Mouse (Mus musculus) forebrain, embryonic 14.5 days (tissue): ENCODE data around the gene Mettl7b. TPM values are rescaled to one million over a fixed set of nuclear protein-coding genes. Genes with fewer than 3 reads are reported as not detected.

Experiments used
- ATAC-seq: fragments of 200-750 bp; cut with Nextera tagmentation; 2 replicates; pipeline ENCODE4 v1.8.0; 2017; ENCODE audit warnings: mild to moderate bottlenecking, moderate library complexity
- DNase-seq: peaks from one replicate; pipeline ENCODE4 v3.0.0-alpha.2; 2015; ENCODE audit warnings: low spot score
- H3K27ac ChIP-seq: fragments of 300-500 bp; sonication (generic); 2 replicates; pipeline ENCODE4 v1.5.1; 2014; ENCODE audit warnings: low read depth, mild to moderate bottlenecking, control low read depth, low read length, moderate library complexity
- H3K27me3 ChIP-seq: fragments of 300-500 bp; sonication (generic); replicated peaks from 2 replicates; pipeline ENCODE4 v1.6.1; 2014; ENCODE audit warnings: low read length, control low read depth, mixed read lengths; ENCODE audit not compliant: control insufficient read depth, insufficient read depth
- H3K36me3 ChIP-seq: fragments of 300-500 bp; sonication (generic); 2 replicates; pipeline ENCODE4 v1.6.1; 2014; ENCODE audit warnings: low read length, control low read depth; ENCODE audit not compliant: control insufficient read depth, insufficient read depth
- H3K4me1 ChIP-seq: fragments of 300-500 bp; sonication (generic); 2 replicates; pipeline ENCODE4 v1.6.1; 2014; ENCODE audit warnings: antibody characterized with exemption, low read length, control low read depth; ENCODE audit not compliant: control insufficient read depth, insufficient read depth
- H3K4me2 ChIP-seq: fragments of 300-500 bp; sonication (generic); 2 replicates; pipeline ENCODE4 v1.6.1; 2014; ENCODE audit warnings: mild to moderate bottlenecking, control low read depth, low read length
- H3K4me3 ChIP-seq: fragments of 300-500 bp; sonication (generic); 2 replicates; pipeline ENCODE4 v1.5.1; 2014; ENCODE audit warnings: low read depth, low read length, control low read depth
- H3K9ac ChIP-seq: fragments of 300-500 bp; sonication (generic); 2 replicates; pipeline ENCODE4 v1.6.1; 2014; ENCODE audit warnings: mild to moderate bottlenecking, low read length, control low read depth, moderate library complexity
- H3K9me3 ChIP-seq: fragments of 300-500 bp; sonication (generic); replicated peaks from 2 replicates; pipeline ENCODE4 v1.6.1; 2016; ENCODE audit warnings: low read length, control low read depth, mixed read lengths; ENCODE audit not compliant: control insufficient read depth
- WGBS: fragments of 180-500 bp; shearing (Covaris S2); extraction: QIAGEN DNeasy Blood & Tissue Kit; methylation state at CpG from one replicate; pipeline ENCODE4 v1.1.7; 2014; 5-methylcytosine and 5-hydroxymethylcytosine counted together
- polyA plus RNA-seq: library from polyadenylated mRNA; unstranded; fragments of >200 nt; fragmentation: Nextera tagmentation; extraction: Ambion mirVana; gene quantifications from 2 replicates; pipeline ENCODE4 v1.2.1, GENCODE M21; 2014

The Mettl7b gene
- polyA plus RNA-seq, 1 experiment from 2014 or later = not detected

GRCm38 (mm10) chr10:128917400-128917799, 43.4 kb downstream of the Mettl7b start:
- no peak overlapping the region for H3K27ac ChIP-seq
- H3K36me3 ChIP-seq = peaks cover 13% of the 10 kb centered on the region; the same call in 1 of the 2 replicates
- 94% methylated on average over 6 of the region's 6 CpGs for WGBS
- H3K4me3 ChIP-seq = no peak overlapping the region
- no peak overlapping the region for H3K4me2 ChIP-seq
- DNase-seq (no peak), ATAC-seq (no peak)
- no peaks in the 10 kb centered on the region for H3K9me3 ChIP-seq
- H3K4me1 ChIP-seq = peaks cover 7% of the 10 kb centered on the region
- H3K27me3 ChIP-seq = no peaks in the 10 kb centered on the region
- no peak overlapping the region for H3K9ac ChIP-seq

- 89% methylated on average over 3 of the region's 3 CpGs for WGBS
- Histone ChIP-seq H3K9me3 (no peaks in the 10 kb centered on the region), H3K4me3 (no peak overlapping the region), H3K36me3 (peaks cover 13% of the 10 kb centered on the region; the same call in 1 of the 2 replicates), H3K27ac (no peak overlapping the region), H3K4me1 (no peaks in the 10 kb centered on the region; the same call in 1 of the 2 replicates), H3K4me2 (no peak overlapping the region), H3K27me3 (no peaks in the 10 kb centered on the region), H3K9ac (no peak overlapping the region)
- no peak for ATAC-seq
- DNase-seq = no peak
Measured at GRCm38 (mm10) chr10:128916665-128917064, 44.1 kb downstream of the Mettl7b start.

GRCm38 (mm10) chr10:128915550-128915949, 45.2 kb downstream of the Mettl7b start:
- 98% methylated on average over 2 of the region's 2 CpGs for WGBS
- DNase-seq = no peak
- H3K27ac ChIP-seq = no peak overlapping the region
- no peaks in the 10 kb centered on the region for H3K9me3 ChIP-seq
- H3K36me3 ChIP-seq = peaks cover 13% of the 10 kb centered on the region; the same call in 1 of the 2 replicates
- no peak overlapping the region for H3K4me2 ChIP-seq
- H3K9ac ChIP-seq = no peak overlapping the region
- H3K27me3 ChIP-seq = no peaks in the 10 kb centered on the region
- no peak for ATAC-seq
- H3K4me1 ChIP-seq = no peaks in the 10 kb centered on the region
- no peak overlapping the region for H3K4me3 ChIP-seq

GRCm38 (mm10) chr10:128913696-128914095, 47.1 kb downstream of the Mettl7b start:
- DNase-seq = no peak
- no peaks in the 10 kb centered on the region for H3K4me1 ChIP-seq
- ATAC-seq = peak; percentile 3; the same call in 1 of the 2 replicates
- no peak overlapping the region for H3K27ac ChIP-seq
- no peaks in the 10 kb centered on the region for H3K9me3 ChIP-seq
- H3K36me3 ChIP-seq = peaks cover 13% of the 10 kb centered on the region; the same call in 1 of the 2 replicates
- no peak overlapping the region for H3K4me3 ChIP-seq
- H3K9ac ChIP-seq = no peak overlapping the region
- no peak overlapping the region for H3K4me2 ChIP-seq
- no peaks in the 10 kb centered on the region; the same call in 1 of the 2 replicates for H3K27me3 ChIP-seq
- 85% methylated on average over 12 of the region's 12 CpGs for WGBS

GRCm38 (mm10) chr10:128913219-128913618, 47.6 kb downstream of the Mettl7b start:
- H3K27me3 ChIP-seq = no peaks in the 10 kb centered on the region; the same call in 1 of the 2 replicates
- no peaks in the 10 kb centered on the region for H3K4me1 ChIP-seq
- H3K27ac ChIP-seq = no peak overlapping the region
- ATAC-seq = peak; percentile 50
- no peak overlapping the region for H3K4me3 ChIP-seq
- H3K9me3 ChIP-seq = no peaks in the 10 kb centered on the region
- peak; percentile 94 for DNase-seq
- WGBS = 4% methylated on average over 5 of the region's 5 CpGs
- peaks cover 13% of the 10 kb centered on the region; the same call in 1 of the 2 replicates for H3K36me3 ChIP-seq
- H3K4me2 ChIP-seq = no peak overlapping the region
- no peak overlapping the region for H3K9ac ChIP-seq

- H3K9me3 ChIP-seq = no peaks in the 10 kb centered on the region
- ATAC-seq (no peak), DNase-seq (no peak)
- H3K4me2 ChIP-seq = no peak overlapping the region
- no peaks in the 10 kb centered on the region for H3K4me1 ChIP-seq
- WGBS = 83% methylated on average over 4 of the region's 4 CpGs
- H3K36me3 ChIP-seq = peaks cover 9% of the 10 kb centered on the region; the same call in 1 of the 2 replicates
- H3K4me3 ChIP-seq = no peak overlapping the region
- H3K9ac ChIP-seq = no peak overlapping the region
- no peak overlapping the region for H3K27ac ChIP-seq
- H3K27me3 ChIP-seq = no peaks in the 10 kb centered on the region; the same call in 1 of the 2 replicates
Measured at GRCm38 (mm10) chr10:128912791-128913190, 48.0 kb downstream of the Mettl7b start.

- Histone ChIP-seq H3K4me2 (no peak overlapping the region), H3K9me3 (no peaks in the 10 kb centered on the region), H3K4me1 (no peaks in the 10 kb centered on the region), H3K36me3 (0 out of 2 replicates have a peak, but pooled peaks cover 4% of the 10 kb centered on the region), H3K9ac (no peak overlapping the region), H3K4me3 (no peak overlapping the region), H3K27ac (no peak overlapping the region), H3K27me3 (no peaks in the 10 kb centered on the region; the same call in 1 of the 2 replicates)
- 81% methylated on average over 4 of the region's 4 CpGs for WGBS
- ATAC-seq (no peak), DNase-seq (no peak)
Measured at GRCm38 (mm10) chr10:128912268-128912667, 48.5 kb downstream of the Mettl7b start.

GRCm38 (mm10) chr10:128911430-128911829, 49.4 kb downstream of the Mettl7b start:
- H3K36me3 ChIP-seq = no peaks in the 10 kb centered on the region
- no peaks in the 10 kb centered on the region; the same call in 1 of the 2 replicates for H3K27me3 ChIP-seq
- DNase-seq = no peak
- H3K9me3 ChIP-seq = no peaks in the 10 kb centered on the region
- no peak overlapping the region for H3K9ac ChIP-seq
- 89% methylated on average over 6 of the region's 6 CpGs for WGBS
- no peak overlapping the region for H3K4me2 ChIP-seq
- H3K27ac ChIP-seq = no peak overlapping the region
- no peak overlapping the region for H3K4me3 ChIP-seq
- no peaks in the 10 kb centered on the region for H3K4me1 ChIP-seq
- ATAC-seq = no peak

GRCm38 (mm10) chr10:128910066-128910841, 50.5 kb downstream of the Mettl7b start:
- H3K27me3 ChIP-seq = no peaks in the 10 kb centered on the region; the same call in 1 of the 2 replicates
- ATAC-seq (peak; percentile 41), DNase-seq (peak; percentile 49)
- no peaks in the 10 kb centered on the region for H3K4me1 ChIP-seq
- peak overlapping the region; percentile 84 for H3K9ac ChIP-seq
- peak overlapping the region; percentile 83 for H3K4me2 ChIP-seq
- no peaks in the 10 kb centered on the region for H3K9me3 ChIP-seq
- 2% methylated on average over 53 of the region's 66 CpGs for WGBS
- H3K4me3 ChIP-seq = peak overlapping the region; percentile 70
- 0 out of 2 replicates have a peak overlapping the region, but pooled peaks have one; percentile 27 for H3K27ac ChIP-seq
- H3K36me3 ChIP-seq = no peaks in the 10 kb centered on the region
